Mouse (Mus musculus): ENCODE data around the gene Cdh16.
"Not testable (repeated sequence)": the region's sequence is repeated elsewhere in the genome, so short reads cannot be mapped to it uniquely, and the experiment has no call there.

Gene Cdh16

DNA sequence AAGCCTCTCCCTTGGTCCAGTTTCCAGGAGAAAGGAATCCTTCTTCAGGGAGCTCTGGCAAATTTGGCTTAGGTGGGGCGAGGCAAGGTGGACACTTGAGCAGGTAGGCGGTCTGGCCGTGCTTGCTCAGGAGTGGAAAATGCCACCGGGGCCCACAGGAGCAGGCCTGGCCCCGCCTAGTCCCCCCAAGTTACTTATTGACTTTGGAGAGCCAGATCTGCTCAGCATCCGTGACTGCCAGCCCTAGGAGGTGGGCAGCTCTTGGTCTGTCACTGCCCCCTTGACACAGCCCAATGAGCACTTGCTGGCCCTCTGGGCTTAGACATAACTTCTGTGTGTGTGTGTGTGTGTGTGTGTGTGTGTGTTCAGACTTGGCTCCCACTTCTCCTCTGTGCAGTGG is at the start of gene Cdh16:
Cdh16 (minus strand) TSS at position 236 of the 400 bp plus-strand sequence.
- no peak for DNase-seq

DNA sequence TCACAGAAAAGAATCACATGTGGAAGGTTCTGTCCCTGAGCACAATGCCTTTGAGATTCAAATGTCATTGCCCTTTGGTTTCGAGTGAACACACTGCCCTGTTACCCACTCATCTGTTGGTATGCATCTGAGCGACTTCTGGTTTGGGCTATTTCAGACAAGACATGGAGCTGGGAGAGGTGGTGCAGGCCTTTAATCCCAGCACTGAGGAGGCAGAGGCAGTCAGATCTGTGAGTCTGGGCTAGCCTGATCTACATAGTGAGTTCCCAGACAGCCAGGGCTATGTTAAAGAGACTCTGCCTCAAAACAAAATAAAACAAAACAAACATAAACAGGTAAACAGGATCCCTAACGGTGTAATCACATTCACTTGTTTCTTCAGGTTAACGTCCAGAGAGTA is 31.4 kb upstream of the Cdh16 start:
- no peak for DNase-seq

DNA sequence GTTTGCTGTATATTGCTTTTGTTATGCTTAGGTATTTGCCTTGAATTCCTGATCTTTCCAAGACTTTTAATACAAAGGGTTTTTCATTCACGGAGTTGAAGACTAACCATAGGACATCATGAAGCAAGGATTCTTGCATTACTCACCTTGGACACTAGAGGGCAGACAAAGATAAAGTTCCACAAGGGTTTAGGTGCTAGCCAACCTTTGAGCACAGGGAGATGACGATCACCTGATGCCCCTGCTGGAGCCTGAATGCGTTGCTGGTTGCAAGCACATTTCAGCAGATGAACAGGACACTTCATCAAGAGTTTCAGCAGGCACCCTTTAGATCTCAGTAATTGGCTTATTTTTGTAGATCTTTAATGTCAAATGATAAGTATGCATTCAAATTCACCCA is 30.8 kb upstream of the Cdh16 start:
- peak; percentile 81 to 86 for DNase-seq

DNA sequence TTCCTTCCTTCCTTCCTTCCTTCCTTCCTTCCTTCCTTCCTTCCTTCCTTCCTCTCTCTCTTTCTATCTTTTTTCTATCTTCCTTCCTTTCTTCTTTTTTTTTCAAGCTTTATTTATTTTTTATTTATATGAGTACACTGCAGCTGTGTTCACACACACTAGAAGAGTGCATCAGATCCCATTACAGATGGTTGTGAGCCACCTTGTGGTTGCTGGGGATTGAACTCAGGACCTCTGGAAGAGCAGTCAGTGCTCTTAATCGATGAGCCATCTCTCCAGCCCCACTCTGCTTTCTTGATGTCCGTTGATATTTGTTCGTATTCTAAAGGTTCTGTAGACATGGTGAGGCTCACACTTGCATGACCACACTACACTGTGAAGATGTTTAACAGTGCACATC is 20.0 kb upstream of the Cdh16 start:
- not testable (repeated sequence) for DNase-seq

DNA sequence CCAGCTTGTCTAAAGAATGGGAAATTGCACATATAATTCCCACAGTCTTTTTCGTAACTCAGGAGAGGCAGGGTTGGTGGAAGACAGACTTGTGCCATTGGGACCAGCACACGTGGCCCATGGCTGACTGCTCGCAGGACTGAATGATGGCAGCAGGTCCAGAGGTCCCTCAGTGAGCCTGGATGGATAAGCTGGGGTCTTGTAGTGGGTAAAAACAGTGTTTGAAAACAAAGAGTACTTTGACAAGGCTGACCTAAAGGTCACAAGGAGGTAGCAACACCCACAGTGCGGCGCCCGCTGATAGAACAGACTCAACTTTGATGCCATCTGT is 18.1 kb upstream of the Cdh16 start:
- no peak for DNase-seq

DNA sequence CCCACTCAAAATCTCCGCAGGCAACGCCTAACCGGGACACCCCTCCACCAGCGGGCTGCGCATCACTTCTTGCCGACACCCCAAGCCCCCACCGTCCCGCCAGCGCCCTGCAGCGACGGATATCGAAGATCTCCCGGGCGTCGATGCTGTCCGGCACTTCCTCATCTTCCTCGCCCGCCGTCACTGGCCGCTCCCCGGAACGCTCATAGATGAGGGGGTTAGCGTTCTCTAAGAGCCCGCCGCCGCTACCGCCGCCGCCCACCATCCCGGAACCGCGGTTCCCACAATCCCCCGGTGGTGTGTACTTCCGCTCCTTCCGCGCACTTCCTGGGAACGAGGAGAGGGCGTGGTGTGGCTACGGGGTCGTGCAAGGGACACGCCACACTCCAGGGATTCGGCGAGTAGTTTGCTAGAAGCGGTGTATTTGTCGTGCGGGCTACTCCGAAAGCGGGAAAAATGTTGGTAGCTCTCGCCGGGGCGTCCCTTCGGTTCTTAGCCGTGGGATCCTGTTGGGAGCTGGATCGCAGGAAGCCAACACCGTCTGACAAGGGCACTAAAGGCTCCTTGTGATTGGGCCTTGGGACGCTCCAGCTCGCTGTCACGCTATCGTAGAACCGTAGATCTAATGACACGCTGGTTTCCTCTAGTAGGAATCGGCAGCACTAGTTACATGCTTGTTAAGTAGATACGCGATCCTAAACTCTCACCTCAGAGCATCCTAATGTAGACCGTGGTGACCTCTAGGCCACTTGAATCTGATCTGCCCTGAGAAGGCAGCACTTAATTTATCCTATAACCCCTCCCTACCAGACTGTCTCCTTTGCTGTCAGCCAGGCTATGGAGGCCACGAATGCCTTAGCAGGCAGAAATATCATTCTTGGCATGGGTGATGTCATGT is 17.5 kb upstream of the Cdh16 start, which contains the start of gene Ciao2b:
Ciao2b (minus strand) TSS at position 540 of the 898 bp plus-strand sequence.
- DNase-seq: peak; percentile 62 to 65

DNA sequence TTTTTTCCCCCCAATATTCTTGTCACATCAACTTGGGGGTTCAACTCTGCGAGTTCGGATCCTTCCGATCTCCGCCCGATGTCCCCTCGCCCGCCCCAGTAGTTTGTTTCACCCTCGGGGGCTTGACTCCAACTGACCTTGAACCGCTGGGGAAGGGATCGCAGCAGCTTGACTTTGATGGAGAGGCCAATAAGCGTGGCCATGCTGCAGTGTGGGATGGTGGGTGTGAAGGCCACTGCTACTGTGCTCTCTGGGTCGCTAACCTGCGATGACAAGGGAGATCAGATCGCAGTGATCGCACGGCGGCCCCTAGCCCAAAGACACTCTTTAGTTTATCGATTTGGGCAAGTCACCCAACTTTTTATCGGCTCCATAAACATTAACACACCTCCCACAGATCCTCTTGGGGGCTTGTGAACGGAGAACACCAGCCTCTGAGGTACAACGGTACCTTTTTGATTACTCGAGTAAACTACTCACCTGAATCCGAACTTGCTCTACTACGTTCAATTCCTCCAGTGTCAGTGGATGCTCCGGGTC is 16.7 kb upstream of the Cdh16 start:
- no peak for DNase-seq

DNA sequence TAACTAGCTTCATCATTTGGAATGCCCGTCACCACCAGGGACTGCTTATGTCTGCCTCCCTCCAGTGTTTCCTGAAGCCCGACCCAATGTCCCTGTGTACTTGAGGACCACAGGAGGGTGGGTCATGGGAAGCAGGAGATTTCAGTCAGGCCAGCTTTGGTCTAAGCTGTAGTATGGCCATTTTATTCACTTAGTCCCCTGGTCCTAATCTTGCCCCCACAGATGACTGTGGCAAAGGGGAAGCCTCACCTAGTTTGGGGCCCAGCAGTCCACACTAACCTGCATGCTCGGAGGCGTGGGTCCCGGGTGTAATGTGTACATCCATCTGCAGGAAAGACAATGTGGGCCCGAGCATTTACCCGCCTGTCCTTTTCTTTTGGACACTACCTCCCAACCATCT is 16.0 kb upstream of the Cdh16 start:
- DNase-seq: no peak

DNA sequence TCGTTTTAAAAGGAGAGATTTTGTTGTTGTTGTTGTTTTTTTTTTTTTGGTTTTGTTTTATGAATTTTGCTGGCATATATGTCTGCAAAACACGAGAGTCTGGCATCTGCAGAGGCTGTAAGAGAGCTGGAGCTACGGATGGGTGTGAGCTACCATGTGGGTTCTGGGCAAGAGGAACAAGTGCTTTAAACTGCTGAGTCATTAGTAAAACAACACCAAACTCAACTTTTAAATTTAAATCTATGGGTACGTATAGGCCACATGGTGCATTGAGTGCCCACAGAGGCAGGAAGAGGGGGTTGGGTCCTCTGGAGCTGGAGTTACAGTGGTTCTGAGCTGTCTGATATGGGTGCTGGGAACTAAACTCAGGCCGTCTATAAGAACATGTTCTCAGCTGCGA is 13.8 kb upstream of the Cdh16 start:
- DNase-seq: no peak

DNA sequence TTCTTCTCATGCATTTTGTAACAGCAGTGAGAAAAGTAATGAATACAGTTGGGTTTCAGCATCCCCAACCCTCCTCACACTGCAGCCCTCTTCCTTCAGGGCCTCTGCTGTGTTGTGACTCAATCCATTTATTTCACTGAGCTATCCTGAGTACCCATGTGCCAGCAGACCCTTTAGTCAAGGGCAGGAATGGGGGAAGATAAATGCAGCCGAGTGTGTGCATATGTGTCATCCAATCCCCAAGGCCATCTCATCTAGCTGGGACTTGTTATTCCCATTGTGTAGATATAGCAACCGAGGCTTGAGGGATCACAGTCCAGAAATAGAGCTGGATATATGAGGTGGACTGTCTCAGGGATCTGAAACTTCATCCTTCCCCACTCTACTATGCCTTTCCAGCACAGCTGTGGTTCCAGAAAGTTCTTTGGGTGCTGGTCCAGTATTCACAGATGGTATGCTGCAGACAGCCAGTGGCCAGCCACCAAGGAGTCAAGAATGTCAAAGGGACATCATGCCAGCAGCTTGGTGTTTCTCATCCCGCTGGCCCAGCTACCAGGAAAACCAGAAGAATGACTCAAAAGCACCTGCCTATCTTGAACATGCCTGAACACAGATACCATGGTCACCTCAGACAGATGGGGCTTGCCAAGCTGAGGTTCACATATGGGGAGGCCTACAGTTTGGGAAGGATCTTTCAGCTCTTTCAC is 11.0 kb upstream of the Cdh16 start:
- no peak for DNase-seq

DNA sequence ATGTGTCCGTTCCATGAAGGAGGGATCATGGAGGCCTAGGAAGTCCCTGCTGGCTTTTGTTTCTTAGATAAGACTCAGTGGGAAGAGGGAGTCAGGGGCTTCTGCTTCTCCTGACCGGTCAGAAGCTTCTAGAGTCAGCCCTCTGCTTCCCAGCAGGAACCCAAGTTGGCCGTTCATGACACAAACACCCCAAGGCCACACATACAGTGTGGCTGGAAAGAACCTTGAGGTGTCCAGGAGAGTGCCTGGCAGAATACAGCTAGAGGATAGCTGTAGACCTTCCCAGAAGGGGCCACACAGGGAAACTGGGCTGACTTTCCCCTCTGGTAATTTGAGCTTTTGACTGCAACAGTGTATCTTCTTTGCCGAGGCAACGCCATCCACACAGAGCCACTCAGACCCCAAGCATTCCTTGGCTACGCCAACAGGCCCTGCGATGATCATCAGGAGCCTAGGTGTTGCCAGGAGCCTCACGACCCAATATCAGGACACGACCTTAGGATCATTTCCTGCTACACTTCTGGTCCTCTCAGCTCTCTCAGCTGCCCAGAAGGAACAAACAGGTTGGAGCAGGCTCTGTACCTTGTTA is 9.1 kb upstream of the Cdh16 start:
- DNase-seq: no peak

DNA sequence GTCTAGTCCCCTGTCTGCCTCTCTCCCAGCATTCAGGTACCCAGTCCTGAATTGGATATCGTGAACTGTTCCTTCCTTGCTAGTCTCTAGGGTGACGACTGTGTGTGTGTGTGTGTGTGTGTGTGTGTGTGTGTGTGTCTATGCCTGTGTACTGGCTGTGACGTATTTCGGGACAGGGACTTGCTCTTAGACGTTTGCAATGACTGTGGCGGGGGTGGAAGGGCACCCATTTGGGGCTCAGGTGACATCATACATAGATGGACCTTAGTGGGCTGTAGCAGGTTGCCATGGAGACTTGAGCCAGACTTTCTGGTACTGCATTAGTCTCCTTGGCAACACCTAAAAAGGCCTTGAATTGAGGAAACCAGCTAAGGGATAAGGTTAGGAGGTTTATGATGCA is 8.3 kb upstream of the Cdh16 start:
- DNase-seq: peak in 1 of 2 experiments; percentile 23

DNA sequence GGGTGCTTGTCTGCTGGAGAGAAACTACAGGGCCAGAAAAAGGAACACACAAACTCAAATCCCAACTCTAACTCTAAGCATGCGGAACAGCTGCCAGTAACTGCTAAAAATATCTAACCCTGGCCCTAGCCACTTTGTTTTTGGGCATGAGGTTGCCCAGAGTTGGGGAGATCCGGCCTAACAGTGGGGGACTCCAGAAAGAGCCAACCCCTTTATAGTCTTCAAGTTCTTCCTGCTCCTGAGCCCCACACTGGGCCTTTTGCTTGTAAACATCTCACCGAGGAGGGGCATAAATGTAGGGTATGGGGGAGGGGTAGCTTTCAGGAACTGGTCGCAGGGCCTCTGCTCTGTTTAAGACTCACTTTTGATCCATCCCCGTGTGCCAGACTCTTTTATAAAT is 7.8 kb upstream of the Cdh16 start:
- DNase-seq: peak; percentile 48 to 51

DNA sequence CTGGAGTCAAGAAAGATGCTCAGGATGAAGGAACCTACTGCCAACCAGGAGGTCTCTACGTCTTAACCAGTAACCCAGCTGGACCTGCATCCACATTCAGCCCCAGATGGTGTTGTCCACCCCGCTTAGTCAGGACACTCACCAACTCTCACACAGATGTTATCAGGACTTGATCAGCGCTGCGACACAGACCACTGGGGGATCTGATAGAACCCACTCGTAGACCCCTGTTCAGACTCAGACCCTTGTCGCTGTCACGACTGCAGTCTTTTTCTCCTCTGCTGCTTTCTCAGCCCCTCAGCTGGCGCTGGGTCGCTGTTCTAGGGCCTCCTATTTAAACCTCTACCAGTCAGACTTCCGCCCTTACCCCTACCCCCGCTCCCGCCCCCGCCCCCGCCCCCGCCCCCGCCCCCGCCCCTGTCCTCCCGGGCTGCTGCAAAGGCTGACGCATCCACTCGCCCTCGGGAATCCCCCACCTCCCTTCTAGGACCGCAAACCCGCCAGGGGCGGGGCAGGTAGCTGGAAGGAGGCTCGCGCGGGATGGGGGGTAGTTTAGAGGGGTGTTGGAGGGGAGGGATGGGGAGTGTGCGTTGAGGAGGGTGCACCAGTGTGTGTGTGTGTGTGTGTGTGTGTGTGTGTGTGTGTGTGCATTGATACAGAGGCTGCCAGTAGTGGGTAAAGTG is 6.9 kb upstream of the Cdh16 start, which contains the start of gene Rrad:
Rrad (minus strand) TSS at position 347 of the 683 bp plus-strand sequence.
- DNase-seq: peak; percentile 90 to 93

DNA sequence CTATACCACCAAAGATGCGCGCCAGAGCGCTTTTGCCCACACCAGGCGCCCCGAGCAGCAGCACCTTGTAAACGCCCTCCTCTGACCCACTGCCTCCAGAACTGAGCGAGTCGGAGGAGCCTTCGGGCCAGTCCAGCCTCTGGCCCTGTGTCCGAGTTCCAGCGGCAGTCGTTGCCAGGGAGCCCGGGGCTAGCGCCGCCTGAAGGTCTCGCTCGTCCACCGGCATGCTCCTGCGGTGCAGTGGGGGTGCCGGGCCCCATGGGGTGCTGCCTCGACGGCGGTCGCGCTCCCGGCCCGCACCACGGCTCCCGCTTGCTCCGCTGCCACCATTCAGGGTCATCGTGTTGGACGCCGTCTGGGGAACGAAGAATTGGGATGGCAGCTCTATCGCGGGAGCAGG is 6.4 kb upstream of the Cdh16 start:
- DNase-seq: peak; percentile 44 to 57

DNA sequence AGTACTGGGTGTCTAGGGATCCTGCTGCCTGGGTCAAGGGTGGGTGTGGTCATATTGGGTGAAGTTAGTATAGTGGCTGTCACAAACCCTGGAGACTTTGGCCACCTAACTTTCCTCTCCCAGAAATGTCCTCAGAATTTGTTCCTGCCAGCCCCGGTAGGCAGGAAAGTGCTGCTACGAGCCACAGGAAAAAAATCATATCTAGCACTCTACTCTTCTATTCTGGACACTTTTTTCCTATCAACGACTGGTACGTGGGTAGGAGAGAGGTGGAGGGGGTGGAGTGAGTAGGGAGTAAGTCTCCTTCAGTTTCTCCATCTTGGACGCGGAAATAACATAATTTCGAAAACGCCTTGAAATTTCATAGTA is 5.9 kb upstream of the Cdh16 start:
- no peak for DNase-seq

DNA sequence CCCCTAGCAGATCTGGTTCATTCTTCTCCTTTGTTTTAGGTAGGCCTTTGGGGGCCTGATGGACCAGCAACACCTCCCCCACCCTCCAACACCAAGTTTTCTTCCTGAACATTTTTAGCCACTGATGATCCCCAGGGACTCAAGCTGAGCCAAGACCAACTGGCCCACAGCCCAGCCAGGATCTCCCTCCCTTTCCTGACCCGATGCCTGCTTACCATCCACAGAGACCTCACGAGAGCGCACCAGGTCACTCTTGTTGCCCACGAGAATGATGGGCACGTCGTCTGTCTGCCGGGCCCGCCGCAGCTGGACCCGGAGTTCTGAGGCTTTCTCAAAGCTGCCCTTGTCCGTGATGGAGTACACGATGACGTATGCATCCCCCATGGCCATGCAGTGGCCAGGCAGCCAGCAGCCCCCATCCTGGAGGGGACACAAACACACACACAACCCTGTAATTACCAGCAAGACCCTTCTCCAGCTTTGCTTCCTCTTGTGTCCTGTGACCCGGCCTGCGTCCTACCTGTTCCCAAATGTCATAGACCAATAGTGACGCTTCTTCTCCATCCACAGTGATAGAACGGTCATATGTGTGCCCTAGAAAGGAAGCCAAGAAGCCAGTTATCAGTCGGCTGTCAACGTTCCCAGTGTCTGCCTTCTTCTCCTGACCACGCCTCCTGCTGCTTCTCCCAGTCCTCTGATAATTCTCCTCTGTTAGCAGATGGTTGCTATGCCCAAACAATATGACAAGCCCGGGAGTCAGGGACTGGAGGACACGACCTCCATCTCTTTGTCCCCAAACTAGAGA is 5.3 kb upstream of the Cdh16 start:
- no peak for DNase-seq

DNA sequence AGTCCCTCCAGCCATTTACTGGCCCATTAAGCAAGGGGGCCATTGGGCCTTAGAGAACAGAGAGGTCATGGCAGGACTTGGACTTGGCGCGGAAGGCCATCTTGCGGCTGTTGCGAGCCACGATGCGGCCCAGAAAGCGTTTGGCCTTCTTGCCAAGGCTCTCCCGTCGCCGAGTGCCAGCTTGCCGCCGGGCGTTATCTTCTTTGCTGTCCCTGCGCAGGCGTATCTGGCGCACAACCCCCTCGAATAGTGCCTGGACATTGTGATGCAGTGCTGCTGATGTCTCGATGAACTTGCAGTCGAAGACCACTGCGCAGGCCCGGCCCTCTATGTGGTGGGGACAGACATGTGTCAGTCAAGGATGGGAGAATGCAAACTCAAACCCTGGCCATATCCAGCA is 4.2 kb upstream of the Cdh16 start:
- DNase-seq: no peak

DNA sequence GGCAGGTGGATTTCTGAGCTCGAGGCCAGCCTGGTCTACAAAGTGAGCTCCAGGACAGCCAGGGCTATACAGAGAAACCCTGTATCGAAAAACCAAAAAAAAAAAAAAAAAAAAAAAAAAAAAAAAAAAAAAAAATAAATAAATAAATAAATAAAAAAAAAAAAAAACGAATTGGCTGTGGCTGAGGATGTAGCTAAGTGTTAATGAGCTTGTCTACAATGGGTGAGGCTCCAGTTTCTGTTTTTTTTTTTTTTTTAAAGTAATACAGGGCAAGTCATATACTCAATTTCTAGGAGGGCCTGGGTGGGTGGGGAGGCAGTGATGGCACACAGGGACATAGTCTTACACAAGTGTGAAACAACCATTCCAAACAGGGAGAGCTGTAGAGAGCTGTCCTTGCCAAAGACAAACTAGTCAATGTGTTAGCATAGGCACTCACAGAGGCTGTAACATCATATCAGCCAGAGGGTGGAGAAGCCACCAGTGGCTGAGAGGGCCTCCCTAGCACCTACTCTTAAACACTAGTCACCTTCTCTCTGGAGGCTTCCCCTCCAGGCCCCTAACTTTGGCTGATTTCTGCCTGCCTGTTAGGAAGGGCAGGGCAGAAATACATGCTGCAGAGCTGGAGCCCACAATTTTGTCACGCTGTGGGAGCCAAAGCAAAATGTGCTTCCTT is 3.0 kb upstream of the Cdh16 start:
- DNase-seq: no peak

DNA sequence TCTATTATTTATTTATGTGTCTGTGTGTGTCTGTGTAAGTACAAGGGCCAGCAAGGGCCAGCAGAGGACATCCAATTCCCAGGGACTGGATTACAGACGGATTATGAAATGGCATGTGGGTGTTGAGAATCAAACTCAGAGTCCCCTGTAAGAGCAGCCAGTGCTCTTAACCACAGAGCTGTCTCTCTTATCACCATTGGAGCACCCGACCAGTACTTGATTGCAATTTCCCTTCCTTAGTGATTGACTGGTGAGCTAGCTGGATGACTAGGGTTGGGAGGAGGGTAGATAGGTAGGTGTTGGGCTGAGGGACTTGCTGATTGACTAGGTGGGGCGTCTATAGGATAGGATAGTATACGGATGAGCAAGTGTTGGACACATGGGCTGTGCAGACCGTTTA is 3.4 kb downstream of the Cdh16 start:
- no peak for DNase-seq

DNA sequence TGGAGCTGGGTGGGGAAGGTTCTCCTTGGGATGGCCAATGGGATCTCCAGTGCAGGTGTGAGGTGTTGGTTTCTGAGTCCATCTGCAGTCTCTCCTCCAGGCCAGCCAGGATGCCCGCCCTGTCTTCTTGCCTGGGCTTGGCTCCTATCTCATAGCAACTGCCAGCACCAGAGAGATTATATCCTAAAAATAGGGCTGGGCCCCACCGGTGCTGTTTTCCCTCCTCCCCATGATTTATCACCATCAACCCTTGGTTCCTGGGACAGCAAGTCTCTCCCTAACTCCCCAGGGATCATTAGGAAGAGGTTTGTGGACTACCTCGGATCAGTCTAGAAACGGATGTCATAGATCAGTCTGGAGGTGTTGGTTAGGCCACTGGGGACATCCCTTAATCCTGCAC is 11.1 kb downstream of the Cdh16 start:
- no peak for DNase-seq

DNA sequence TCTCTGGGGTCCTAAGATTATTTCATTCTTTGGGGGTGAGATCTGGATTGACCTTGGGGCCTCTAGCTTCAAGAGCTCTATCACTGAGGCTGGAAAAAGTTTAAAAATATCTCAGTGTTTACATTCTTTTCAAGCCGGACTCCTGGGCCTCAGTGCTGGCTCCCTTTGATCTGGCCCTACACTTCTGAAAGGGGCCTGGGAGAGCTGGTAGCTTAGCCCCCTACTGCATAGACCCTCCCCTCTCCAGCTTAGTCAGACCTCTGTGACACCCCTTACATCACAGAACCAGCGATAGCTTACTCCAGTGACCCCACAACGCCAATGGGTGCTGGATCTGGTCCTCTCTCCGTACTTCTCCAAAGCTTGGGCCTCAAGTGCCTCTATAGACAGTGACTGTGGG is 12.6 kb downstream of the Cdh16 start:
- no peak for DNase-seq
